Mouse (Mus musculus) testis, adult 2 months (tissue): ENCODE data around the gene Asic2. TPM values are rescaled to one million over a fixed set of nuclear protein-coding genes. Genes with fewer than 3 reads are reported as not detected.

Source experiments
- H3K27ac ChIP-seq: fragments of 200-500 bp; 2 replicates; pipeline ENCODE4 v1.5.1; 2012; ENCODE audit warnings: low read depth, low read length; ENCODE audit not compliant: control insufficient read depth, insufficient read depth
- H3K27me3 ChIP-seq: fragments of 200-500 bp; 2 replicates; pipeline ENCODE4 v1.6.1; 2012; ENCODE audit warnings: mild to moderate bottlenecking, low read length, moderate library complexity; ENCODE audit not compliant: control insufficient read depth, insufficient read depth
- H3K36me3 ChIP-seq: fragments of 200-500 bp; 2 replicates; pipeline ENCODE4 v1.6.1; 2012; ENCODE audit warnings: mild to moderate bottlenecking, low read length; ENCODE audit not compliant: control insufficient read depth, insufficient read depth
- H3K4me1 ChIP-seq: fragments of 200-500 bp; 2 replicates; pipeline ENCODE4 v1.6.1; 2012; ENCODE audit warnings: low read length; ENCODE audit not compliant: control insufficient read depth, insufficient read depth
- H3K4me3 ChIP-seq: fragments of 200-500 bp; 2 replicates; pipeline ENCODE4 v1.5.1; 2012; ENCODE audit warnings: low read depth, mild to moderate bottlenecking, low read length, moderate library complexity, mixed read lengths; ENCODE audit not compliant: control insufficient read depth
- CTCF ChIP-seq: fragments of 200-500 bp; IDR thresholded peaks from 2 replicates; pipeline ENCODE4 v1.5.1; 2012; ENCODE audit warnings: low read depth, mild to moderate bottlenecking, inconsistent platforms, low read length, moderate library complexity; ENCODE audit not compliant: control insufficient read depth, insufficient read depth, insufficient replicate concordance
- POLR2A ChIP-seq: fragments of 200-500 bp; IDR thresholded peaks from 2 replicates; pipeline ENCODE4 v1.6.1; 2012; ENCODE audit warnings: low read depth, mild to moderate bottlenecking, inconsistent platforms, low read length, moderate library complexity; ENCODE audit not compliant: control insufficient read depth
- polyA plus RNA-seq: library from polyadenylated mRNA; depleted of rRNA; stranded (reverse); fragments of >200 nt; gene quantifications from 2 replicates; pipeline ENCODE4 v1.2.3, GENCODE M21; 2012

Asic2 gene
- polyA plus RNA-seq, 1 experiment: 0.41 TPM

DNA sequence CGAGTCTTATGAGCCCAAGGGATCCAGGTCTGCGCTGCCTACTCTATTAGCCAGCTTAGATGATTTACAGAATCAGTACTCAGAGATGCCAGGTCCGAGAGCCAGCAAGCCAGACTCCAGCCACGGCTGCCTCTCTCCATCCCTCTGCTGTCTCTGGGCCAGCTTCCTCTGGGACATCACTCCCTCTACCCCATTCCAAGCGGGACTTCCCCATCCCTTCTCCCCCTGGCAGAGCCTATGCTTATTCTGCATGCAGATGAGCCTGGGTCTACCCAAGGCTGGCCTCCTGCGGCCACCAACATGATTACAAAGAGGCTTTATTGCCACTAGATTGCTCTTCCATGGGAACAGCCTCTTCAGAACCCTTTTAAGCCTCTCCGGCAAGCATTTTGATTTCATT, 850.2 kb downstream of the Asic2 start:
- H3K4me3 ChIP-seq: no peak overlapping the region
- H3K36me3 ChIP-seq: no peaks in the 10 kb centered on the region
- H3K27me3 ChIP-seq: no peaks in the 10 kb centered on the region
- H3K27ac ChIP-seq: no peak overlapping the region
- no peaks in the 10 kb centered on the region for H3K4me1 ChIP-seq
- TF ChIP-seq CTCF: no peak
- no peak for TF ChIP-seq POLR2A

- H3K27ac ChIP-seq: no peak overlapping the region
- H3K27me3 ChIP-seq: no peaks in the 10 kb centered on the region
- no peak for TF ChIP-seq CTCF
- no peak for TF ChIP-seq POLR2A
- H3K4me1 ChIP-seq: no peaks in the 10 kb centered on the region
- H3K36me3 ChIP-seq: no peaks in the 10 kb centered on the region
- no peak overlapping the region for H3K4me3 ChIP-seq
Measured at GRCm38 (mm10) chr11:81115666-81116065, 852.6 kb downstream of the Asic2 start.

GRCm38 (mm10) chr11:81111626-81112025, 856.6 kb downstream of the Asic2 start:
- Histone ChIP-seq H3K4me3 (no peak overlapping the region), H3K27me3 (no peaks in the 10 kb centered on the region), H3K27ac (no peak overlapping the region), H3K4me1 (no peaks in the 10 kb centered on the region), H3K36me3 (no peaks in the 10 kb centered on the region)
- TF ChIP-seq POLR2A (no peak), CTCF (no peak)

DNA sequence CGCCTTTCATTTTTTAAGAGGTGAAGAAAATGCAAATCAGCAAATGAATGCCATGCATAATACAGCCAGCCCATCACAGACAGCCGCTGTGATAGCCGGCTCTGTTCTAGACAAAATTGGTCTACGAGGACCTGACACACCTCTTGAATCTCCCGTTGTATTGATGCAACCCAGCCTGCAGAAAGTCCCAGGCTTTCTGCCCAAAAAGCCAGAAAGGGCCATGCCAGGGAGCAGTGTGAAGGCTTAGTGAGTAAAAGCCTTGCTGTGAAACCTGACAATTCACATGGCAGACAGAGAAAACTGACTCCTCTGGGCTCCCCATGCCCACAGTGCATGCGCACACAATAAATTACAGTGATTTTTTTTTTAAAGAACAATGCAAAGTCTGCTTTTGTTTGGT, 858.2 kb downstream of the Asic2 start:
- Histone ChIP-seq H3K4me3 (no peak overlapping the region), H3K36me3 (no peaks in the 10 kb centered on the region)

DNA sequence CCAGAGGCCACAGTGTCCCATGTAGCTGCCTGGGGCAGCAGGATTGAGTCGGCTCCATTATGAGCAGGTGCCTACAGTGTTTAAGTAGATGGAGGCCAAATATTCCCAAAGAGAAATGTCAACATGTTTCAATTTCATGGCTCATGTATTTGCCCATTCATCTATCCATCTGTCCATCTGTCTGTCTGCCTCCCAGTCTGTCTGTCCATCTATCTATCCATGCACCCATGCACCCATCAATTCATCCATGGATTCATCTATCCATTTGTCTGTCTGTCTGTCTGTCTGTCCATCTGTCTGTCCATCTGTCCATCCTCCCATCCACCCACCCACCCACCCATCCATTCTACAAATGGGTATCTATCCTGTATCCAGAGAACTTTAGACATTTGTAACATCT, 861.3 kb downstream of the Asic2 start:
- Histone ChIP-seq H3K27ac (no peak overlapping the region), H3K27me3 (no peaks in the 10 kb centered on the region), H3K4me1 (no peaks in the 10 kb centered on the region), H3K4me3 (no peak overlapping the region), H3K36me3 (no peaks in the 10 kb centered on the region)
- TF ChIP-seq CTCF: no peak
- no peak for TF ChIP-seq POLR2A

More for the DNA sequence above, 858.2 kb downstream of the Asic2 start:
- no peaks in the 10 kb centered on the region for H3K27me3 ChIP-seq
- no peak for TF ChIP-seq CTCF
- TF ChIP-seq POLR2A: no peak
- H3K27ac ChIP-seq: no peak overlapping the region
- no peaks in the 10 kb centered on the region for H3K4me1 ChIP-seq

DNA sequence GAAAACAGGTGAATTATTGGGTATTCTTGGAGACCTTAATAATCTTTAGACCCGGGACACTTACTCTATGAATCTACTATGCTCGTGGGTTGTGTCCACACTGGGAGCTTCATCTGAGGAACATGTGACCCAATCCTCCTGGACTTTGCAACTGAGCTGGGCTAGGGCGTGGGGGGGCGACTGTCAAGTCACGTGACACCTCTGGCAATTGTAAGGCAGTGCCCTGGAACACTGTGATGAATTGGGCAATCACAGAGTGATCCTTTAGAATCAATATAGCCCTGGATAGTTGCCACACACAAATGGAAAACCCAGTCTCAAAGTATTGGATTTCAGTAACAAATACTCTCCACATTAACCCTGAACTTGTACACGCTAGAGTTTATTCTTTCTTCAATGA, 867.4 kb downstream of the Asic2 start:
- no peak overlapping the region for H3K4me3 ChIP-seq
- H3K27ac ChIP-seq: no peak overlapping the region
- H3K4me1 ChIP-seq: no peaks in the 10 kb centered on the region
- no peaks in the 10 kb centered on the region for H3K27me3 ChIP-seq
- TF ChIP-seq CTCF: no peak
- TF ChIP-seq POLR2A: no peak
- no peaks in the 10 kb centered on the region for H3K36me3 ChIP-seq

DNA sequence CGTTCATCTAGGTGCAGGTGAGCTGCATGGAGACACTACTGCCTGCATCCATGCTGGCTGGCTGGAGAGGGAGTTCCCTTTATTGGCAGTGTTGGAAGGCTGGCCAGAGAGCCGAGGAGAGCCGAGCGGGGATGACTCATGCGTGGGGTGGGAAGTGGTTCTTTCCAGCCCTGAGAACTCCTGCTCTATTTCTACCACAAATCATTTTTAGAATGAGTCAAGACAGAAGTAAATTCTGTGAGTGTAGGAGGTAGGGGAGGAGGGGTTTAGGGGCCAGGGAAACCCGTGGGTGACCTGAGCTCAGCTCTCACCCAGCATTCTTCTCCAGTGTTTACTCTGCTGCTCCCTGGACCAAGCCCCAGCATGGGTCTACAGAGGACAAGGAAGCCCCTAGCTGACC, 872.2 kb downstream of the Asic2 start:
- H3K27ac ChIP-seq: no peak overlapping the region
- no peaks in the 10 kb centered on the region for H3K4me1 ChIP-seq
- H3K4me3 ChIP-seq: no peak overlapping the region
- H3K36me3 ChIP-seq: no peaks in the 10 kb centered on the region
- no peaks in the 10 kb centered on the region for H3K27me3 ChIP-seq
- TF ChIP-seq POLR2A (no peak), CTCF (no peak)

- Histone ChIP-seq H3K36me3 (no peaks in the 10 kb centered on the region), H3K4me3 (no peak overlapping the region), H3K4me1 (no peaks in the 10 kb centered on the region), H3K27ac (no peak overlapping the region), H3K27me3 (no peaks in the 10 kb centered on the region)
- no peak for TF ChIP-seq POLR2A
- TF ChIP-seq CTCF: no peak
Measured at GRCm38 (mm10) chr11:81094581-81094980, 873.7 kb downstream of the Asic2 start.
